In the genomic region with DNA sequence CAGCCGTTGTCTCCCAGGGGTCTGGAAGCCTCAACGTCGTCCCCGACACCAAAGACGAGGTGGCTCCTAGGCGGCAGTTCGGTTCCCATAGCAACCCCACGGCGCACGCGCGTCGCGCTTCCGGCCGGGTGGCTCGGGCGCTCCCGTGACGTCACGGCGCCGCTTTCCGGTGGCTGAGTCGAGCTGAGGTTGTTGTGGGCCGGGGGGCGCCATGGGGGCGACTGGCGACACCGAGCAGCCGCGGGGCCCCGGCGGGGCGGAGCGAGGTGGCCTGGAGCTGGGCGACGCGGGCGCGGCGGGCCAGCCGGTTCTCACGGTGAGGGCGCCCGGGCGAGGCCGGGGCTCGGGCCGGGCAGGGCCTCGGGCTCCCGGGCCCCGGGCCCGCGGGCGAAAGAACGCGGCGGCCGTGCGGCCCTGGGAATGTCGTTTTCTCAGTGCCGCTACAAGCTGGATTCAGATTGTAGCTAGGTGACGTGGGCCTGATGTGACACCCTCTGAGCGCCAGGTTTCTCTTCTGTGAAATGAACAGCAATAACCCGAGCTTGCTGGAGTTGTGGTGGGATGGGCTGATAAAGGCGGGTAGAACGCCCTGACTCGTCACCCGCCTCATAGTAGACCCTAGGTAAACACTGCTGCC, we compare ENCODE assay signal across 8 mouse cellular contexts. TPM values are rescaled to one million over a fixed set of nuclear protein-coding genes. Genes with fewer than 3 reads are reported as not detected.
DNase-seq lines count a peak whose midpoint lies in the region; ATAC-seq lines count a peak whose summit lies in the region.

TSS of gene Wfdc3 (minus strand) at position 89 of the 637 bp plus-strand sequence.
TSS of gene Dnttip1 (plus strand) at position 141 of the 637 bp plus-strand sequence.

- peak within 1 kb of the TSS; percentile 69 for H3K4me2 ChIP-seq in embryonic facial prominence, embryonic 11.5 days (ENCODE audit: low read depth, low read length)
- H3K4me2 ChIP-seq in midbrain, embryonic 12.5 days (replicated peaks), result peak within 1 kb of the TSS; percentile 83

- H3K4me3 ChIP-seq in embryonic facial prominence, embryonic 11.5 days (ENCODE audit: low read depth, low read length), result peak within 1 kb of the TSS; percentile 85
- H3K4me3 ChIP-seq in limb, embryonic 10.5 days, result peak within 1 kb of the TSS; percentile 96
- peak within 1 kb of the TSS; percentile 76 for H3K4me3 ChIP-seq in midbrain, embryonic 12.5 days

- no peaks in the 10 kb centered on the region; the same call in 1 of the 2 replicates for H3K36me3 ChIP-seq in embryonic facial prominence, embryonic 11.5 days (replicated peaks; ENCODE audit: control insufficient read depth, insufficient read depth, low read depth, low read length)
- peaks cover 37% of the 10 kb centered on the region for H3K36me3 ChIP-seq in limb, embryonic 10.5 days
- peaks cover 32% of the 10 kb centered on the region for H3K36me3 ChIP-seq in midbrain, embryonic 12.5 days

- ATAC-seq in embryonic facial prominence, embryonic 11.5 days (replicated peaks; ENCODE audit: insufficient number of reproducible peaks, low FRiP score, low TSS enrichment, low read depth), result peak; percentile 88
- peak; percentile 91 for ATAC-seq in midbrain, embryonic 12.5 days (ENCODE audit: low FRiP score, low read depth)

- H3K9me3 ChIP-seq in embryonic facial prominence, embryonic 11.5 days (replicated peaks; ENCODE audit: control insufficient read depth, low read length), result no peaks in the 10 kb centered on the region
- H3K9me3 ChIP-seq in limb, embryonic 10.5 days (replicated peaks), result no peaks in the 10 kb centered on the region
- H3K9me3 ChIP-seq in midbrain, embryonic 12.5 days, result no peaks in the 10 kb centered on the region

- H3K27ac ChIP-seq in embryonic facial prominence, embryonic 11.5 days (replicated peaks; ENCODE audit: low read depth, low read length), result no peak within 1 kb of the TSS
- peak within 1 kb of the TSS; percentile 95 for H3K27ac ChIP-seq in limb, embryonic 10.5 days
- peak within 1 kb of the TSS; percentile 67 for H3K27ac ChIP-seq in midbrain, embryonic 12.5 days (replicated peaks)

- WGBS in embryonic facial prominence, embryonic 11.5 days, result under 1% methylated on average over 46 of the region's 70 CpGs
- under 1% methylated on average over 70 of the region's 70 CpGs for WGBS in limb, embryonic 10.5 days
- under 1% methylated on average over 64 of the region's 70 CpGs for WGBS in midbrain, embryonic 12.5 days

- H3K4me1 ChIP-seq in embryonic facial prominence, embryonic 11.5 days (ENCODE audit: control insufficient read depth, insufficient read depth, low read length), result no peaks in the 10 kb centered on the region
- peaks cover 19% of the 10 kb centered on the region for H3K4me1 ChIP-seq in limb, embryonic 10.5 days
- peaks cover 18% of the 10 kb centered on the region for H3K4me1 ChIP-seq in midbrain, embryonic 12.5 days

- H3K27me3 ChIP-seq in embryonic facial prominence, embryonic 11.5 days (ENCODE audit: control insufficient read depth, insufficient read depth, low read length), result no peaks in the 10 kb centered on the region
- H3K27me3 ChIP-seq in limb, embryonic 10.5 days (ENCODE audit: low read depth, poor library complexity, severe bottlenecking), result no peaks in the 10 kb centered on the region
- H3K27me3 ChIP-seq in midbrain, embryonic 12.5 days, result 0 out of 2 replicates have a peak, but pooled peaks cover 7% of the 10 kb centered on the region

- DNase-seq in 3134 (ENCODE audit: extremely low read depth, insufficient read length, low spot score), result peak; percentile 90
- DNase-seq in adrenal gland, postnatal 25 days, result peak; percentile 95
- peak; percentile 94 for DNase-seq in embryonic facial prominence, embryonic 11.5 days (ENCODE audit: low spot score)
- DNase-seq in heart, adult 11 months, result peak; percentile 99
- peak; percentile 89 for DNase-seq in kidney, adult 11 months
- peak; percentile 99 for DNase-seq in limb, embryonic 10.5 days (ENCODE audit: low spot score)
- DNase-seq in skeletal muscle tissue, adult 2 months (ENCODE audit: low read depth, low spot score), result peak; percentile 89

- peak within 1 kb of the TSS; percentile 84 for H3K9ac ChIP-seq in embryonic facial prominence, embryonic 11.5 days (replicated peaks; ENCODE audit: low read length)
- H3K9ac ChIP-seq in midbrain, embryonic 12.5 days (replicated peaks), result peak within 1 kb of the TSS; percentile 84

RNA-seq across cellular contexts. Expression of gene Wfdc3, which starts in this region (rescaled TPM):
- 0.39 and 0.57 TPM in 2 replicates for total RNA-seq in adrenal gland, postnatal 25 days (2021)
- 0.38 and 0.46 TPM in 2 replicates for polyA plus RNA-seq in embryonic facial prominence, embryonic 11.5 days (2014; fragmentation: Nextera tagmentation; extraction: Ambion mirVana)
- polyA plus RNA-seq in limb, embryonic 10.5 days (2016; fragmentation: Nextera tagmentation; extraction: Ambion mirVana), result 0.95 and 0.98 TPM in 2 replicates
- polyA plus RNA-seq in midbrain, embryonic 12.5 days (2016; fragmentation: Nextera tagmentation; extraction: Ambion mirVana), result 0.93 and 1.1 TPM in 2 replicates

RNA-seq across cellular contexts. Expression of gene Dnttip1, which starts in this region (rescaled TPM):
- 43.5 and 45.3 TPM in 2 replicates for total RNA-seq in adrenal gland, postnatal 25 days (2021)
- 82.0 and 83.1 TPM in 2 replicates for polyA plus RNA-seq in embryonic facial prominence, embryonic 11.5 days (2014; fragmentation: Nextera tagmentation; extraction: Ambion mirVana)
- polyA plus RNA-seq in limb, embryonic 10.5 days (2016; fragmentation: Nextera tagmentation; extraction: Ambion mirVana), result 93.1 and 93.2 TPM in 2 replicates
- polyA plus RNA-seq in midbrain, embryonic 12.5 days (2016; fragmentation: Nextera tagmentation; extraction: Ambion mirVana), result 87.6 and 90.0 TPM in 2 replicates
